Mouse (Mus musculus) G1E (cell line): Measurements from ENCODE around the gene Grn.

Experiments
- CTCF ChIP-seq: IDR thresholded peaks from 2 replicates; pipeline ENCODE4 v1.5.1; 2012; ENCODE audit warnings: low read depth, low read length, inconsistent platforms, mixed read lengths
- GATA1 ChIP-seq: IDR thresholded peaks from 2 replicates; pipeline ENCODE4 v1.6.1; 2012; ENCODE audit warnings: borderline replicate concordance, low read length, inconsistent platforms, mixed read lengths
- GATA2 ChIP-seq: IDR thresholded peaks from 2 replicates; pipeline ENCODE4 v1.6.1; 2012; ENCODE audit warnings: low read depth, low read length, inconsistent platforms, borderline replicate concordance
- POLR2AphosphoS5 ChIP-seq: IDR thresholded peaks from 2 replicates; pipeline ENCODE4 v1.6.1; 2012; ENCODE audit warnings: low read depth, low read length, inconsistent platforms; ENCODE audit not compliant: insufficient replicate concordance
- TAL1 ChIP-seq: conservative IDR thresholded peaks from 2 replicates; pipeline ENCODE4 v1.6.1; 2012; ENCODE audit warnings: low read depth, low read length, inconsistent platforms, mixed read lengths

- TF ChIP-seq GATA1 (no peak), TAL1 (no peak), CTCF (no peak), GATA2 (no peak), POLR2AphosphoS5 (no peak)
These were observed 21.0 kb upstream of the Grn start for GRCm38 (mm10) chr11:102408888-102409794.
